Mouse (Mus musculus): ENCODE measurements around the gene Stx6.
"Not testable (repeated sequence)": the region's sequence is repeated elsewhere in the genome, so short reads cannot be mapped to it uniquely, and the experiment has no call there.

Gene Stx6

GRCm38 (mm10) chr1:155167453-155167852 lies 8.9 kb downstream of the Stx6 start:
- DNase-seq (ENCODE audit: low spot score in 2 of 2) = no peak

GRCm38 (mm10) chr1:155169935-155170334 lies 11.4 kb downstream of the Stx6 start:
- DNase-seq (ENCODE audit: low spot score in 2 of 2) = no peak

DNA sequence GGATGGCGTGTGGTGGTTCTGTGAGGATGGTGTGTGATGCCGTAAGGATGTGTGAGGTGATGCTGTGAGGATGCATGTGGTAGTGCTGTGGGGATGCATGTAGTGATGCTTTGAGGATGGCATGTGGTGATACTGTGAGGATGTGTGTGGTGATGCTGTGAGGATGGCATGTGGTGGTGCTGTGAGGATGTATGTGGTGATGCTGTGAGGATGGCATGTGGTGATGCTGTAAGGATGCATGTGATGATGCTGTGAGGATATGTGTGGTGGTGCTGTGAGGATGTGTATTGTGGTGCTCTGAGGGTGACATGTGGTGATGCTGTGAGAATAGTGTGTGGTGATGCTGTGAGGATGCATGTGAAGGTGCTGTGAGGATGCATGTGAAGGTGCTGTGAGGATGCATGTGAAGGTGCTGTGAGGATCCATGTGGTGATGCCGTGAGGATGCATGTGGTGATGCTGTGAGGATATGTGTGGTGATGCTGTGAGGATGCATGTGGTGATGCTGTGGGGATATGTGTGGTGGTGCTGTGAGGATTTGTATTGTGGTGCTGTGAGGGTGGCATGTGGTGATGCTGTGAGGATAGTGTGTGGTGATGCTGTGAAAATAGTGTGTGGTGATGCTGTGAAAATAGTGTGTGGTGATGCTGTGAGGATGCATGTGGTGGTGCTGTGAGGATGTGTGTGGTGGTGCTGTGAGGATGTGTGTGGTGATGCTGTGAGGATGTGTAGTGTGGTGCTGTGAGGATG lies 14.6 kb downstream of the Stx6 start:
- no peak for DNase-seq (ENCODE audit: low spot score in 2 of 2)

- DNase-seq (ENCODE audit: low spot score in 2 of 2) = not testable (repeated sequence)
Observed at GRCm38 (mm10) chr1:155173644-155174016, 15.1 kb downstream of the Stx6 start.

- DNase-seq (ENCODE audit: low spot score in 2 of 2) = no peak
Observed at GRCm38 (mm10) chr1:155174424-155174823, 15.9 kb downstream of the Stx6 start.

- no peak for DNase-seq (ENCODE audit: low spot score in 2 of 2)
Observed at GRCm38 (mm10) chr1:155178192-155178924, 19.8 kb downstream of the Stx6 start.

DNA sequence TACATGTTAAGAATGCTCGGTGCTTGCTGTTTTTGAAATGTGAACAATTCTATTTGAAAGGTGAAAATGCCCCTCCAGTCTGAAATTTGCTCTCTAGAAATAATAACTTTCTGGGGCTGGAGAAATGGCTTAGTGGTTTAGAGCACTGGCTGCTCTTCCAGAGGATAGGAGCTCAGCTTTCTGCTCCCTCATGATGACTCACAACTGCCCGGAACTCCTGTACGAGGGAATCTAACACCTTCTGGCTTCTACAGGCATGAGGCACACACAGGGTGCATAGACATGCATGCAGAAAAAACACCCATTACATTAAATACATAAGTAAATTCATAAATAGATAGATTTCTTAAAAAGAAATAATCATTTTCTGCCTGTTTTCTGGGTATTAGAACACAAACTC lies 25.7 kb downstream of the Stx6 start:
- DNase-seq (ENCODE audit: low spot score in 2 of 2) = no peak

DNA sequence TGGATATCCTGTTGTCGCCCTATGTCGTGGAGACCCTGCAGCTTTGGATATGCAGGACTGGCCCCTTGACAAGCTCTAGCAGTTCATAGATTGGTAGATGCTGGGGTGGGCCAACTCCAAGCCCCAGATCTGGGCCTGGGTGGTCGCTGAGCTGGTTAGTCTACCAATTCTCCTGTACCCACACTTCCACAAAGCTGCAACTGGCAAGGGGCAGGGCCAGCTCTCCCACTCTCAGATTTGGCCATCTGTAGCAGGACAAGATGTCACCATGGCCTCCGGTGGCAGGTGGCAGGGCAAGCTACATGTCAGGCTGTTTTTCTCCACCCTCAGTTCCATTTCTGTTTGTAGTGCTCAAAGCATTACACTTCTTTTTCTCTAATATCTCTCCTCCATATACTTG lies 30.1 kb downstream of the Stx6 start:
- DNase-seq (ENCODE audit: low spot score in 2 of 2) = no peak

- DNase-seq (ENCODE audit: low spot score in 2 of 2) = no peak
Observed at GRCm38 (mm10) chr1:155191219-155191618, 32.7 kb downstream of the Stx6 start.

DNA sequence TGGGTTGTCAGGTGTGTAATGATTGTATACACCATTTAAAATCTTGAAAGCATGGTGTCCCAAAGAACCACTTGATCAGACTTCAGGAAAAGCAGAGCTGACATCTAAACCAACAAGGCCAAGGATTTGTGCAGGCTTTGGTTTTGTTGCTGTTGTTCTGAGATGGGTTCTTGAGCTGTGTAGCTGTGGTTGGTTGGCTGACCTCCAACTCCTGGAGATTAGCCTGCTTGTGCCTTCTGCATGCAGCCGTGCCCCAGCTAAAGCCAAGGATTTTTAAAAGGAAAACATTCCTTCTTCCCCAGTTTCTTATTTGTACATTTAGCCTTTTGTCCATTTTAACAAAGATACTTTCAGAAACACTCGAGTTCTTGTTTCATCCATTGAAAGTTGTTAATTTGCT lies 33.2 kb downstream of the Stx6 start:
- DNase-seq (ENCODE audit: low spot score in 2 of 2) = no peak

DNA sequence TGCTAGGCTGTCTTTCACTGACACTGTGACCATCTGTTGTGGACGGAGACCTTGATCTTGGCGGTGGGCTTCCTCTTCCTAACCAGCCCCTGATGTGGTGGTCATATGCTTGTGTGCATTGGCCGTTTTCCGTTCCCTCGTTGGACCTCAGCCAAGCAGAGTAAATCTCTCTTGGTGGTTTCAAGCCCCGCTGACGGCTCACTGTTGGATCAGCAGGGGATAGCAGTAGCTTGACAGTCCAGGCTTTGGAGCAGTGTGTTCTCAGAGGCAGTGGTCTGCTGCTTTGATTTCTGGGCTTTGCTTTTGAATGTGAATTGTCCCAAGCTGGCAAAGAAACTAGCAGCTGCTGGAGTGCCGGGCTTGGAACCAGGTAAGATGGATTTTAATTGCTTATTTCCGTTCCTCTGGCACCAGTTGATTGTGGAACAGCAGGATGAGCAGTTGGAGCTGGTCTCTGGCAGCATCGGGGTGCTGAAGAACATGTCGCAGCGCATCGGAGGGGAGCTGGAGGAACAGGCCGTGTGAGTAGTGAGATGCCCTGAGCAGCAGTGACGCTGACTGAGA lies 34.4 kb downstream of the Stx6 start:
- DNase-seq (ENCODE audit: low spot score in 2 of 2) = no peak

DNA sequence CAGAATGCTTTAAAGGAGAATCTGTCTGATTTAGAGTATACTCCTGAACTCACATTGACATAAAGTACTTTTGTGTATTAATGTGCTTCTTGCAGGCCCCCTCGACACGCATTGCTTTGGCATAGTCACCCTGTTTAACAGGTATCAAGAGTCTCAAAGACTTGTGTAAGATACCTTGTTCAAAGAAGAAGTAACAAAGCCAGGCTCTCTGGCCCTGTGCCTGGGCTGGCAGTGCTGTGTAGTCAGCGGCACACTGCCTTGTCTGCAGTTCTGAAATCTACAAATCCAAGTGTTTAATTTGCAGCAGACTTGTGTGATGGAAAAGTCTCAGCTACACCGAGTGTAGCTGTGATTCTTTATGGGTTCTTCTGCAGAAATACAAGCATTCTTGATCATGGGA lies 38.2 kb downstream of the Stx6 start:
- DNase-seq (ENCODE audit: low spot score in 2 of 2) = no peak

GRCm38 (mm10) chr1:155199522-155199921 lies 41.0 kb downstream of the Stx6 start:
- DNase-seq (ENCODE audit: low spot score in 2 of 2) = no peak

DNA sequence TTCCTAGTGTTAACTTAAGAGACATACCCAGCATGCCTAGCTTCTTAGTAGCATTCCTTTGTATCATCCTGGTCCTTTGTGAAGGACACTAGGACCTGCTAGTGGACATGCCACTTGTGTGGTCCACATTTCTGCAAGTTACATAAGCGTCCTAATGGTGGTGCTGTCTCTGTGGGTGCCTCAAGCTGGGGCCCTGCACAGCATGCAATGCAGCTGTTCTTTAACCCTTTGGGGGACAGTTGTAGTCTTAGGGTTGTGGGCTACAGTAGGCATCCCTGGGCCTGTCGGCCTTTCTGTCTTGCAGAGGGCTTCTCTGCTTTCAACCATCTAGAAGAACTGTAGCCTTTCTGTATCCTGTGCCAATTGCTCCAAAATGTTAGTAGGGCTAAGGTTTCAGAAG lies 42.5 kb downstream of the Stx6 start:
- DNase-seq (ENCODE audit: low spot score in 2 of 2) = no peak

DNA sequence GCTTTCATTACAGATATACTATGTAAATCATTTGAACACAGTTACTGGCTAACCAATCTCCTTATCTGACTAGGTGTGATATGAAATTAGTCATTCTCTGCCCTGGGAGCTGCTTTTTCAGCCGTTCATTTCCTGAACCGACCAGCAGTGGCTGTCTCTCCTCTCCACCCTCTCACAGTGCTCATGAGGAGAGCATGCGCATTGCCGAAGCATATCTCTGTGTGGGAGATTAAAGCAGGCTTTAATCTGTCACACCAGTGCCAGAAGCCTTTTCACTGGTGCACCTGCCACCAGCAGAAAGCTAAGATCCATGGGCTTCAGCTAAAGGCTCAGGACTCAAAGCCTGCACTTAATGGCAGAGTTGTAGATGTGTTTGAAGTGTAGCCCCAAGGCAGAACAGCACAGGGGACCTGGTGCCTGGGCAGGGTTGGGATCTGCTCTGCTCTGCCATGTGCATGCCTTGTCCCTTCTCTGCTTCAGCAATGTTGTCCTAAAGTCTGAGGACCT lies 42.9 kb downstream of the Stx6 start:
- no peak for DNase-seq (ENCODE audit: low spot score in 2 of 2)

DNA sequence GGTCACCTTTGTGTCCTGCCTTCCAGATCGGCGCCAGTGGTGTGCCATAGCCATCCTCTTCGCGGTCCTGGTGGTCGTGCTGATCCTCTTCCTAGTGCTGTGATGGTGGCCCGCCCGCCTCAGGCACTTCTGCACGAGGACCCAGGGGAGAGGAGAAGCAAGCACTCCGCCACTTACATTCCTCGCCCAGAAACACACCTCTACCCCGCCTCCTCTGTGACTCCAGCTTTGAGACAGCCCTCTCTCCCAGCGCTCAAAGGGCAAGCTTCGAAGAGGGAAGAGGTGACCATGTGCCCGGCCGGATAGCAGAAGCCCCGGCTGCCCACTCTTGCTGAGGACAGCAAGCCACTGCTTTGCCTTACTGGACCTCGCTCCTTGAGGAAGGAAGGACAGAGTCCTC lies 43.4 kb downstream of the Stx6 start:
- DNase-seq (ENCODE audit: low spot score in 2 of 2) = no peak

DNA sequence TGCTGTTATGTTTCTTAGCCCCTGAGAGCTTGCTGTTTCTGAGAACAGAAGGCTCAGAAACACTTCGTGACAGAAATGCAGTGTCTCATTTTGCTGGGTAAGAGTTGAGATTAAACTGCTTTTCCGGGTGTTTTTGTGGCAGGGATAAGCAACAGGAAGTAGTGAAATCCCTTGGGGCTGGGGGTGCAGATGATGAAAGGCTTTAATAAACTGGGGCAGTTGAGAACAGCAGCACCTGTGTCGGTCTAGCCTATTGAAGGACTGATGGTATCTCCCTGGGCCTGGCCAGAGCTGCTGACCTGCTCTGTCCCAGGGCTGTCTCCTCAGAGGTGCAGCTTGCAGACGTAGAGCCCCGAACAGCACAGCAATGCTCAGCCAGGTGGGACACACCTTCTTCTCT lies 44.0 kb downstream of the Stx6 start:
- DNase-seq (ENCODE audit: low spot score in 2 of 2) = no peak

GRCm38 (mm10) chr1:155203101-155203500 lies 44.6 kb downstream of the Stx6 start:
- no peak for DNase-seq (ENCODE audit: low spot score in 2 of 2)

DNA sequence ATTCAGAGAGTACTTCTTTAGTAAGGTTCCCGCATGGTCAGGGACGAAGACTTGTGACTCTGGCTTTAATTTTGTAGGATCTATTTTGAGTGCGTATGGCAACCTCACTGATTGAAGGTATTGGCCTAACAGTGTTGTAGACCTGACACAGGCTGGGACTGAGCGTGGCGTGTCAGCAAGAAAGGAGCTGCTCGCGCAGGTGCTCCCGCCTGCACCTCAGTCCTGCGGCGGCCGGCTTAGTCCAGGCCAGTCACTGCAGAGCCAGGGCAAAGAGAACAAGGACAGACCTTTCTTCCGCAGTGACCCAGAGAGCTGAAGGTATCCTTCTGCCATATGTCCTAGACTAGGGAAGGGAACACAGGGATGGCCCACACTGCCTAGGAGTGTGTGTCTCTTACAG lies 45.4 kb downstream of the Stx6 start:
- DNase-seq (ENCODE audit: low spot score in 2 of 2) = no peak

DNA sequence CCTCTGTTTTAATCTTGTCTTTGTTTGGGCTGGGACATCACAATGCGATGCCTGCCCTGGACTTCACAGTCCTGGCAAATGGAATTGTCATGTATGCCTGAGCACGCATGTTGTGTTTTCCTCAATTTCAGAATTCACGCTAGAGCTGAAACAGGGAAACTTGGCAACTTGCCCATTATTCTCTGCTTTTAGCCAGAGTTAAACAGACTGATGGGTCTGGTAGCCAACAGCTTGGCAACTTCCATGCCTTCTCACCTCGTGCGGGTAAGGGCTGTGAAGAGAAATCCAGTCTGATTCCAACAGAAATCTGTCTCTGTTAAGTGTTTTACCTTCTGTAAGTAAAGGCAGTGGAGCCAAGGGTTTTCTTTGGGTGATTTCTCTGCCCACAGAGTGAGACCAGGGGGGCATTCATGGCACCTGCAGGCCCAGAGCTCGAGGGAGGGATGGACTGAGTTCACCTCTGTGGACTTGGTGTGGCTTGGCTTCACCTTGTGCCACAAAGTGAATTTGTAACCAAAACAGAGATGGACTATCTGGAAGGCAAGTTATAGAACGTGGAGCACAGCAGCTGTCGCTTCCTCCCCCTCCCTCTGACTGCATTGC lies 46.1 kb downstream of the Stx6 start:
- DNase-seq (ENCODE audit: low spot score in 2 of 2) = no peak

DNA sequence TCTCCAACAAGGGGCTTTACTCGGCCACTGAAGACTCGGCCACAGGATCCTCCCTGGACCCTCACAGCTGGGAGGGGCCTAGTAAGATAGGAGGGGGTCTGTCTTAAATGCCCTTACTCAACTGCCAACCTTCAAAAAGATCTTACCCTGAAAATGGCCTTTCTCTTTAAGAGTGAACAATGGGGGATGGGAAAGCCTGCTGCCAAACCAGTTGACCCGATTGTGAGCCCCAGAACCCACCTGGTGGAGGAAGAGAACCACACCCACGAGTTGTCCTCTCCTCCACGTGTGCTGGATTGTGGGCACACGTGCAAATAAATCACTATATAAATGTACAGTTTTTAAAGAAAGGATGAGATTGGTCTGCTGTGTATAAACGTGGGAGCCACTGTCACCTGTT lies 46.8 kb downstream of the Stx6 start:
- no peak for DNase-seq (ENCODE audit: low spot score in 2 of 2)

DNA sequence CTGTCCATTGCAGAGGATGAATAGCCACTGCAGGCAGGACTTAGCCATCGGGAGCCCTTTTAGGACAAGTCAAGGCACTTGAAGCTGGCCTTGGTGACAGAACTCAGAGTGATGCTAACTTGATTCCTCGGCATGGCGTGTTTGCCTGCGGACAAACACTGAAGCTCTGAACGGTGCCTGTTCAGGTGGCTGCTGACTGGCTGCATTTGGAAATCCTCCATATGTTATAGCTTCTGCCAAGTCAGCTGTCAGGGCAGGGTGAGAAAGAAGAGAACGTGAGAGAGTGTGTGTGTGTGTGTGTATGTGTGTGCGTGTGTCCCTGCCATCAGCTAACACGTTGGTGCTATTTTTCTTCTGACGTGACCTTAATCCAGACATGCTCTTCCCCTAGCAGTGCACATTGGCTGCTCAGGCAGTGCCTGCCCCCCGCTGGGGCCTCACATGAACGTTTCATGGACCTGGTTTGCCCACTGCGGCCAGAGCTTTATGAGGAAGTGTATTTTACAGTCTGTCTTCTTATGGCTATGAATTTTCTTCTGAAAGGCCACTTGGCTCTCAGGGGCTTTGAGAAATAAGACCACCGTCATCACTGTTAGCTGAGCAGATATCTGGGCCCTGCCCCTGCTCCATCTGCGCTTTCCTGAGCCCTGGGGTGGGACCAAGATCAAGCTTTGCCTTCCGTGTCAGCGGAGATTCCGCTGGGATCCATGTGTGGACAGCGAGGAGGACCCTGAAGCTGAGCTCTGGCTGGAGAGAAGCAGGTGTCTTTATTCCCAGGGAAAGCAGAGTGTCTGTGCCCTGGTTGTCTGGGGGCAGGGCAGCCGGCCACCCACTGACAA lies 47.5 kb downstream of the Stx6 start:
- no peak for DNase-seq (ENCODE audit: low spot score in 2 of 2)

Measured in urinary bladder, adult 18-20 months (tissue).